Mouse (Mus musculus) kidney, postnatal 36 days (tissue): ENCODE data around the gene Tas2r104.

Experiments used
- DNase-seq, 2 experiments: peaks; one replicate each; pipeline ENCODE4 v3.0.0; 2021 to 2022; ENCODE audit warnings: mixed read lengths in 2 of 2

Tas2r104 gene

DNA sequence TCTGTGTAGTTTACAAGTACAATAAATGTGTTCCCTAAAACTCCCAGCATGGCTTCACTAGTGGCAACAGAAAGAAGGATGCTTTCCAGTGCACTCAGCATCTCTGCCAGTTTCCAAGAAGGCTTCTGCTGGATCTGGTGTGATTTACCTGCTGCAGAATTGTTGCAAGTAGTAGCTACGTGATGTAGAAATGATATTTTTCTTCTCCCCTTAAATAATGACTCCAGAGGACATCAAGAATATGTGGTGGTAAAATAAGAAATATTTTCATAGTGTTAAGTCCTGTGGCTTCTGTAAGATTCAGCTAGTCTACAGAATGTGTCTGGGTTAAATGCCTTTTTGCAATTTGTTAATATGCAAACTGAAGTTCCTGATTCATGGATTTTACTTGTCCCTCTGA lies at the start of gene Tas2r104:
Gene Tas2r104, minus strand, starts transcription at position 101 of the 400 bp plus-strand sequence.
- DNase-seq: no peak

DNA sequence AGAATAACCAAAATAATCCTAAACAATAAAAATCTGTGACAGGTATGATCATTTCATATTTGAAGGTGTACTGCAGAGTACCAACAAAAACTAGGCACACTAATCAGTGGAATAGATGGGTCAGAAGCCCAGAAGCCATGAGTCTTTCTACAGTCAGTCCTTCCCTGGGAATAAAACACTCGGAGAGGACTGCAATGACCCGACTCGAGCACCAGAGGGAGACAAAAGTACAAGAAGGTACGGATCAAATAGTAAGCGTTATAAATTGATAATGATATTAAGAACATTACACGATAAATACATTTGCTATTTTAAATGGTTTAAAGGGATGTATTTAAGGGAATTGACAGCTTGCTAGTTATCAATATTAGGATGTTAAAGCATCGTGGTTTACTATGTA lies 27.3 kb upstream of the Tas2r104 start:
- no peak for DNase-seq

DNA sequence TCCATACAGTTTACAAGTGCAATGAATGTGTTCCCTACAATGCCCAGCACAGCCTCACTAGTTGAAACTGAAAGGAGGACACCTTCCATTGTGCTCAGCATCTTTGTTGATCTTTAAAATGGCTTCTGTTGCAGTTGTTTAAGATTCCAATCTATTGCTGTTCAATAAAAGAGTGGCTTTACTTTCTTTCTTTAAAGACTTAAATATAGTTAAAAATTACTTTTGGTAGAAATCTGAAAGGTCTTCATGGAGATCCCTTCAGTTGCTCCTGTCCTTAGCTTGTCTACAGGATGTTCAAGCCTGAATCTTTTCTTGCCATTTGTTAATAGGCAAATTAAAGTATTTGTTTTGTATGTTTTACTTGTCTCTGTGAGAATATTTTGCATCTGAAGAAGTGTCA lies 4.4 kb upstream of the Tas2r104 start, which contains the start of gene Tas2r114:
Gene Tas2r114, minus strand, starts transcription at position 101 of the 400 bp plus-strand sequence.
- DNase-seq: no peak

DNA sequence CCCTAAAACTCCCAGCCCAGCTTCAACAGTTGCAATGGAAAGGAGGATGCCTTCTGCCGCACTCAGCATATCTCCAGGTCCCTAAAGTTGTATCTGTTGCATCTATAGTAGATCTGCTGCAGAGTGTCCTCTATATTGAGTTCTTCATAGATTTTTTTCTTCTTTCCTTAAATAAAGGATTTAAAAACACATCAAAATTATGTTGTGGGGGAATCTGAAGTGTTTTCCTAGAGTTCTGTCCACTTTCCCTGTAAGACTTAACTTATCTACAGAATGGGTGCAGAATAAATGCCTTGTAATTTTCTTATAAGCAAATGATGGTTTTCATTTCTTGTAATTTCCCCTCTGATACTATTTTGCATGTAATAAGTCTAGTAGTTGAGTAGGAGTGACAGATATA lies 1.9 kb upstream of the Tas2r104 start, which contains the start of gene Tas2r105:
Gene Tas2r105, minus strand, starts transcription at position 101 of the 400 bp plus-strand sequence.
- DNase-seq: no peak

DNA sequence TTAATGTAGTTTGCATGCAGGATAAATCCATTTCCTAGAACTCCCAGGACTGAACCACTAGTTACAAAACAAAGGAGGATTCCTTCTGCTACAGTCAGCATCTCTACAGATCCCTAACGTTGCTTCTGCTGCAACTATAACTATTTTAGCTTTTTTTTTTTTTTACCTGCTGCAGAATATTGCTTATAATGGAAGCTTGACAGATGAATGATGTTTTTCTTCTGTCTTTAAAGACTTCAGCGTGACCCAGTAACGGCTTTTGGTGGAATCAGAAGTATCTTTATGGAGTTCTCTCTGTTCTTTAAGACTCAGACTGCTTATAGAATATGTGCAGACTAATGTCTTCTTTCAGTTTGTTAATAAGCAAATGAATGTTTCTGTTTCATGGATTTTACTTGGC lies 6.8 kb downstream of the Tas2r104 start, which contains the start of gene Tas2r106:
Gene Tas2r106, minus strand, starts transcription at position 101 of the 400 bp plus-strand sequence.
- DNase-seq: no peak

DNA sequence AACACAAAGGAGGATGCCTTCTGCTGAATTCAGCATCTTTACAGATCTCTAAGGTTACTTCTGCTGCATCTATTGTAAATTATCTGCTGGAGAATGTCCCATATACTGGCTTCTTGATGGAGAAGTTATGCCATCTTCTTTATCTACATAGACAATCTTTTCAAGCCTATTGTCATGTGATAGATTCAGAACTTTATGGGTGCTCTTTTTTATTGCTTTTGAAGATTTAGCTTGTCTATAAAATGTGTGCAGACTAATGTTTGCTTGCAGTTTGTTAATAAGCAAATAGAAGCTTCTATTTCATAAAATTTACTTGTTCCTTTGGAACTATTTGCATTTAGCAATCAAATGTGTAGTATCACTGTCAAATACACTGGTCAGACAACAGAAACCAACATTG lies 25.5 kb downstream of the Tas2r104 start, which contains the start of gene Tas2r107:
Gene Tas2r107, minus strand, starts transcription at position 101 of the 400 bp plus-strand sequence.
- no peak for DNase-seq
